Mouse (Mus musculus) liver, embryonic 14.5 days (tissue): ENCODE results near the gene Afap1.

Source experiments
- CTCF ChIP-seq: IDR thresholded peaks from 2 replicates; pipeline ENCODE4 v1.5.1; 2016; ENCODE audit warnings: antibody characterized with exemption, low read depth, control low read depth
- EP300 ChIP-seq: IDR thresholded peaks from 2 replicates; pipeline ENCODE4 v1.6.1; 2016; ENCODE audit warnings: antibody characterized with exemption, low read depth

DNA sequence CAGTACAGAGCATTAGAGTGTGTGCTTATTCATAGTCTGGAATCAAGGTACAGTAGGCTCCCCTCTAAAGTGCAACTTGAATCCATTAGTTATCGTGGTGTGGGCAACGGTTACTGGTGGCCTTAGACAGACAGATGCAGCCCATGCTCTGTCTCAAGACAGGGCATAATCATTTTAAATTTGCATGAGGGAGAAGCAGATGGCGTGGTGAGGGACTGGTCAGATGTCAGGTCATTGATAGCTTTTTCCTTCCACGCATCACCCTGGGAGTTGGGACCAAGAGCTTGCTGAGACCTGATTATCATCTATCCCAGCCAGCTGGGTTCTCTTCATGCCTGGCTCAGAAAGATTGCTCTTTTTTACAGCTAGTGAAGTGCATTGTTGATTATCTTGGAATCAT lies 27.0 kb downstream of the Afap1 start:
- no peak for TF ChIP-seq CTCF
- no peak for TF ChIP-seq EP300
